Mouse (Mus musculus): ENCODE results near the gene Tiam1.

- TF ChIP-seq CTCF (IDR thresholded peaks at IDR 0.05) (peak; percentile 70), EP300 (IDR thresholded peaks at IDR 0.05) (no peak)
Observed at GRCm38 (mm10) chr16:89896392-89896791, 247.2 kb downstream of the Tiam1 start.
